Mouse (Mus musculus) MEL (cell line): Measurements from ENCODE around the gene Vax2. TPM values are rescaled to one million over a fixed set of nuclear protein-coding genes. Genes with fewer than 3 reads are reported as not detected.

Experiments used
- DNase-seq: peaks from one replicate; pipeline ENCODE4 v3.0.0; 2011; ENCODE audit warnings: low read depth, low spot score
- H3K27ac ChIP-seq: 2 replicates; pipeline ENCODE4 v1.5.1; 2012; ENCODE audit warnings: low read depth, mild to moderate bottlenecking, control low read depth, low read length, moderate library complexity; ENCODE audit not compliant: control insufficient read depth
- H3K27me3 ChIP-seq, 2 experiments: fragments of 150-350 bp in 1 of 2; sonication (generic) in 1 of 2; 2 replicates each; pipeline ENCODE4 v1.6.1; 2012; ENCODE audit warnings: low read length in 2 of 2, mild to moderate bottlenecking in 2 of 2, improper control_type of control experiment in 1 of 2, moderate library complexity in 1 of 2; ENCODE audit not compliant: insufficient read depth in 2 of 2, control insufficient read depth in 1 of 2
- H3K36me3 ChIP-seq, 2 experiments: 2 replicates each; pipeline ENCODE4 v1.6.1; 2012 to 2014; ENCODE audit warnings: low read length in 2 of 2, improper control_type of control experiment in 1 of 2, inconsistent platforms in 1 of 2, mild to moderate bottlenecking in 1 of 2; ENCODE audit not compliant: insufficient read depth in 2 of 2, control insufficient read depth in 1 of 2
- H3K4me1 ChIP-seq, 2 experiments: fragments of 150-350 bp in 1 of 2; sonication (generic) in 1 of 2; 2 replicates each; pipeline ENCODE4 v1.6.1; 2012; ENCODE audit warnings: low read length in 2 of 2, improper control_type of control experiment in 1 of 2, mild to moderate bottlenecking in 1 of 2; ENCODE audit not compliant: insufficient read depth in 2 of 2, control insufficient read depth in 1 of 2
- H3K4me3 ChIP-seq, 2 experiments: fragments of 150-350 bp in 1 of 2; sonication (generic) in 1 of 2; 2 replicates each; pipeline ENCODE4 v1.5.1; 2012; ENCODE audit warnings: low read depth in 2 of 2, low read length in 2 of 2, mild to moderate bottlenecking in 2 of 2, moderate library complexity in 2 of 2, control low read depth in 1 of 2, improper control_type of control experiment in 1 of 2; ENCODE audit not compliant: control insufficient read depth in 1 of 2, insufficient read depth in 1 of 2
- H3K79me2 ChIP-seq: 2 replicates; pipeline ENCODE4 v1.6.1; 2012; ENCODE audit warnings: mild to moderate bottlenecking, low read length, moderate library complexity; ENCODE audit not compliant: control insufficient read depth, poor library complexity, insufficient read depth
- H3K9ac ChIP-seq: 2 replicates; pipeline ENCODE4 v1.6.1; 2012; ENCODE audit warnings: low read depth, mild to moderate bottlenecking, control low read depth, low read length, moderate library complexity; ENCODE audit not compliant: control insufficient read depth, poor library complexity, severe bottlenecking
- H3K9me3 ChIP-seq: fragments of 150-350 bp; sonication (generic); replicated peaks from 2 replicates; pipeline ENCODE4 v1.6.1; 2012; ENCODE audit warnings: mild to moderate bottlenecking, low read length, improper control_type of control experiment, moderate library complexity; ENCODE audit not compliant: insufficient read depth
- BHLHE40 ChIP-seq: IDR thresholded peaks from 2 replicates; pipeline ENCODE4 v1.6.1; 2012; ENCODE audit warnings: low read depth, mild to moderate bottlenecking, inconsistent platforms, low read length, improper control_type of control experiment, borderline replicate concordance
- CHD1 ChIP-seq: IDR thresholded peaks from 2 replicates; pipeline ENCODE4 v1.6.1; 2012; ENCODE audit warnings: low read depth, mild to moderate bottlenecking, inconsistent platforms, low read length, improper control_type of control experiment
- CTCF ChIP-seq, 3 experiments: IDR thresholded peaks in 2 of 3; conservative IDR thresholded peaks in 1 of 3; 2 replicates each; pipeline ENCODE4 v1.5.1; 2011 to 2012; ENCODE audit warnings: low read length in 3 of 3, low read depth in 2 of 3, mild to moderate bottlenecking in 2 of 3, improper control_type of control experiment in 1 of 3, inconsistent platforms in 1 of 3, mixed read lengths in 1 of 3, moderate library complexity in 1 of 3; ENCODE audit not compliant: control insufficient read depth in 1 of 3, insufficient read depth in 1 of 3, poor library complexity in 1 of 3, severe bottlenecking in 1 of 3
- E2F4 ChIP-seq: IDR thresholded peaks from 2 replicates; pipeline ENCODE4 v1.6.1; 2011; ENCODE audit warnings: low read depth, low read length, improper control_type of control experiment, borderline replicate concordance
- EP300 ChIP-seq, 2 experiments: IDR thresholded peaks; 2 replicates each; pipeline ENCODE4 v1.6.1; 2011; ENCODE audit warnings: improper control_type of control experiment in 2 of 2, low read length in 2 of 2, low read depth in 1 of 2, mild to moderate bottlenecking in 1 of 2
- ETS1 ChIP-seq: IDR thresholded peaks from 2 replicates; pipeline ENCODE4 v1.6.1; 2012; ENCODE audit warnings: low read depth, mild to moderate bottlenecking, inconsistent platforms, low read length, improper control_type of control experiment, moderate library complexity
- GATA1 ChIP-seq: IDR thresholded peaks from 2 replicates; pipeline ENCODE4 v1.6.1; 2011; ENCODE audit warnings: low read depth, low read length, improper control_type of control experiment
- KAT2A ChIP-seq: conservative IDR thresholded peaks from 2 replicates; pipeline ENCODE4 v1.6.1; 2012; ENCODE audit warnings: low read depth, low read length, improper control_type of control experiment, inconsistent platforms
- MAX ChIP-seq: IDR thresholded peaks from 2 replicates; pipeline ENCODE4 v1.6.1; 2011; ENCODE audit warnings: low read length, improper control_type of control experiment
- MAZ ChIP-seq: IDR thresholded peaks from 2 replicates; pipeline ENCODE4 v1.6.1; 2012; ENCODE audit warnings: low read depth, mild to moderate bottlenecking, inconsistent platforms, low read length, improper control_type of control experiment
- MXI1 ChIP-seq: IDR thresholded peaks from 2 replicates; pipeline ENCODE4 v1.6.1; 2011; ENCODE audit warnings: mild to moderate bottlenecking, low read depth, low read length, improper control_type of control experiment
- MYB ChIP-seq: IDR thresholded peaks from 2 replicates; pipeline ENCODE4 v1.6.1; 2011; ENCODE audit warnings: mild to moderate bottlenecking, low read depth, low read length, improper control_type of control experiment
- MYC ChIP-seq: IDR thresholded peaks from 2 replicates; pipeline ENCODE4 v1.6.1; 2011; ENCODE audit warnings: low read depth, mild to moderate bottlenecking, low read length, improper control_type of control experiment, moderate library complexity
- NELFE ChIP-seq: IDR thresholded peaks from 2 replicates; pipeline ENCODE4 v1.6.1; 2011; ENCODE audit warnings: low read depth, low read length, improper control_type of control experiment
- NRF1 ChIP-seq: IDR thresholded peaks from 2 replicates; pipeline ENCODE4 v1.6.1; 2014; ENCODE audit warnings: low read depth, mild to moderate bottlenecking, inconsistent platforms, low read length, improper control_type of control experiment, moderate library complexity; ENCODE audit not compliant: poor library complexity, insufficient read depth, severe bottlenecking
- POLR2AphosphoS5 ChIP-seq: IDR thresholded peaks from 2 replicates; pipeline ENCODE4 v1.6.1; 2012; ENCODE audit warnings: low read depth, borderline replicate concordance, mild to moderate bottlenecking, inconsistent platforms, low read length, moderate library complexity, mixed read lengths
- RAD21 ChIP-seq: IDR thresholded peaks from 2 replicates; pipeline ENCODE4 v1.6.1; 2011; ENCODE audit warnings: mild to moderate bottlenecking, low read depth, low read length, improper control_type of control experiment
- RCOR1 ChIP-seq: IDR thresholded peaks from 2 replicates; pipeline ENCODE4 v1.6.1; 2012; ENCODE audit warnings: low read depth, mild to moderate bottlenecking, inconsistent platforms, low read length, improper control_type of control experiment
- SMC3 ChIP-seq: IDR thresholded peaks from 2 replicates; pipeline ENCODE4 v1.6.1; 2011; ENCODE audit warnings: low read depth, low read length, improper control_type of control experiment
- UBTF ChIP-seq: IDR thresholded peaks from 2 replicates; pipeline ENCODE4 v1.6.1; 2012; ENCODE audit warnings: low read depth, mild to moderate bottlenecking, inconsistent platforms, low read length, improper control_type of control experiment, moderate library complexity, borderline replicate concordance; ENCODE audit not compliant: insufficient read depth
- USF1 ChIP-seq: IDR thresholded peaks from 2 replicates; pipeline ENCODE4 v1.6.1; 2014; ENCODE audit warnings: low read depth, mild to moderate bottlenecking, inconsistent platforms, low read length, improper control_type of control experiment, moderate library complexity
- USF2 ChIP-seq, 2 experiments: IDR thresholded peaks; 2 replicates each; pipeline ENCODE4 v1.6.1; 2011 to 2012; ENCODE audit warnings: improper control_type of control experiment in 2 of 2, low read length in 2 of 2, borderline replicate concordance in 1 of 2, inconsistent platforms in 1 of 2, low read depth in 1 of 2, mild to moderate bottlenecking in 1 of 2; ENCODE audit not compliant: insufficient read depth in 1 of 2
- ZC3H11A ChIP-seq: IDR thresholded peaks from 2 replicates; pipeline ENCODE4 v1.6.1; 2012; ENCODE audit warnings: low read depth, mild to moderate bottlenecking, inconsistent platforms, low read length, improper control_type of control experiment
- ZKSCAN1 ChIP-seq: IDR thresholded peaks from 2 replicates; pipeline ENCODE4 v1.6.1; 2012; ENCODE audit warnings: low read depth, mild to moderate bottlenecking, inconsistent platforms, low read length, improper control_type of control experiment, moderate library complexity
- ZMIZ1 ChIP-seq: IDR thresholded peaks from 2 replicates; pipeline ENCODE4 v1.6.1; 2012; ENCODE audit warnings: low read depth, mild to moderate bottlenecking, inconsistent platforms, low read length, improper control_type of control experiment, moderate library complexity
- ZNF384 ChIP-seq: IDR thresholded peaks from 2 replicates; pipeline ENCODE4 v1.6.1; 2012; ENCODE audit warnings: low read depth, mild to moderate bottlenecking, inconsistent platforms, low read length, improper control_type of control experiment
- polyA plus RNA-seq, 2 experiments: library from polyadenylated mRNA; stranded (reverse) in 1 of 2; unstranded in 1 of 2; fragments of >175 nt in 1 of 2; fragments of >200 nt in 1 of 2; gene quantifications; 2 replicates each; pipeline versions ENCODE4 v1.2.1 to v1.2.4; 2012; ENCODE audit warnings: low replicate concordance in 2 of 2, low read depth in 1 of 2; ENCODE audit not compliant: insufficient read length in 2 of 2, insufficient read depth in 1 of 2, missing spikeins in 1 of 2
- total RNA-seq: library from RNA; depleted of rRNA; stranded (reverse); fragments of 300-350 nt; gene quantifications from 2 replicates; pipeline ENCODE4 v1.2.3, GENCODE M21; 2012

The Vax2 gene
- total and polyA plus RNA-seq, 3 experiments: 0.46 to 3.2 TPM; not detected in 1

GRCm38 (mm10) chr6:83693835-83694234, 17.2 kb upstream of the Vax2 start:
- TF ChIP-seq MYB: no peak
- peak; percentile 58 for TF ChIP-seq SMC3
- no peak for TF ChIP-seq ETS1
- no peak for TF ChIP-seq MAX
- peak; percentile 63 for TF ChIP-seq ZC3H11A
- no peak for TF ChIP-seq USF2 (IDR thresholded peaks at IDR 0.05; ENCODE audit: borderline replicate concordance in 1 of 2, insufficient read depth in 1 of 2, low read depth in 1 of 2, low read length in 2 of 2)
- no peak for TF ChIP-seq KAT2A
- TF ChIP-seq E2F4: no peak
- TF ChIP-seq BHLHE40: 0 out of 2 replicates have a peak, but pooled peaks have one; percentile 26
- no peak for TF ChIP-seq NRF1
- peak; percentile 73; the same call in 1 of the 2 replicates for TF ChIP-seq MAZ
- peak; percentile 98 for TF ChIP-seq ZNF384
- no peak for TF ChIP-seq RCOR1
- peak; percentile 87 for TF ChIP-seq RAD21
- TF ChIP-seq ZKSCAN1: peak; percentile 15; the same call in 1 of the 2 replicates
- no peak for TF ChIP-seq GATA1
- peak; percentile 68 to 93 (median 82) for TF ChIP-seq CTCF (IDR thresholded peaks at IDR 0.05 in 2 of 3, conservative IDR thresholded peaks at IDR 0.05 in 1 of 3; ENCODE audit: control insufficient read depth in 1 of 3, insufficient read depth in 1 of 3, low read depth in 2 of 3, low read length in 3 of 3, poor library complexity in 1 of 3, severe bottlenecking in 1 of 3)
- TF ChIP-seq MXI1: 0 out of 2 replicates have a peak, but pooled peaks have one; percentile 12
- H3K9ac ChIP-seq: peak overlapping the region; percentile 40
- peaks cover 2 to 17% of the 10 kb centered on the region in 2 experiments; a peak in 3 of 4 replicates for H3K4me1 ChIP-seq
- peak; percentile 92 for DNase-seq
- no peaks in the 10 kb centered on the region for H3K79me2 ChIP-seq
- H3K36me3 ChIP-seq: peaks cover 0 to 3% of the 10 kb centered on the region in 2 experiments; a peak in 2 of 4 replicates
- H3K4me3 ChIP-seq: peak overlapping the region; percentile 43 to 65
- peaks cover 0 to 6% of the 10 kb centered on the region in 2 experiments; a peak in 2 of 4 replicates for H3K27me3 ChIP-seq
- H3K27ac ChIP-seq: no peak overlapping the region
- H3K9me3 ChIP-seq: no peaks in the 10 kb centered on the region

- TF ChIP-seq KAT2A (no peak), RAD21 (peak; percentile 18), EP300 (IDR thresholded peaks at IDR 0.05; ENCODE audit: low read depth in 1 of 2, low read length in 2 of 2) (no peak), NELFE (no peak), ZMIZ1 (no peak), MXI1 (no peak), UBTF (no peak), ZC3H11A (no peak), NRF1 (no peak), CTCF (IDR thresholded peaks at IDR 0.05 in 2 of 3, conservative IDR thresholded peaks at IDR 0.05 in 1 of 3; ENCODE audit: control insufficient read depth in 1 of 3, insufficient read depth in 1 of 3, low read depth in 2 of 3, low read length in 3 of 3, poor library complexity in 1 of 3, severe bottlenecking in 1 of 3) (peak in 1 of 3 experiments; percentile 36; a peak in 3 of 6 replicates), USF1 (no peak), SMC3 (0 out of 2 replicates have a peak, but pooled peaks have one; percentile 20), MYB (no peak), MYC (no peak), POLR2AphosphoS5 (no peak), ZNF384 (no peak), CHD1 (no peak)
- TF ChIP-seq, all 39 proteins: peak for 3
- peaks cover 2 to 17% of the 10 kb centered on the region in 2 experiments; a peak in 3 of 4 replicates for H3K4me1 ChIP-seq
- H3K27ac ChIP-seq: no peak overlapping the region
- peaks cover 0 to 3% of the 10 kb centered on the region in 2 experiments; a peak in 1 of 4 replicates for H3K27me3 ChIP-seq
- no peak for DNase-seq
- no peak overlapping the region for H3K9ac ChIP-seq
- H3K79me2 ChIP-seq: no peaks in the 10 kb centered on the region
- H3K36me3 ChIP-seq: peaks cover 0 to 3% of the 10 kb centered on the region in 2 experiments; a peak in 2 of 4 replicates
- no peaks in the 10 kb centered on the region for H3K9me3 ChIP-seq
- no peak overlapping the region for H3K4me3 ChIP-seq
Measured at GRCm38 (mm10) chr6:83695731-83696130, 15.3 kb upstream of the Vax2 start.
